Mouse (Mus musculus) cerebellum, adult 8-10 months (tissue): Measurements from ENCODE around the gene Uvssa.

Source experiments
- DNase-seq: peaks from one replicate; pipeline ENCODE4 v3.0.0; 2022

Gene Uvssa

DNA sequence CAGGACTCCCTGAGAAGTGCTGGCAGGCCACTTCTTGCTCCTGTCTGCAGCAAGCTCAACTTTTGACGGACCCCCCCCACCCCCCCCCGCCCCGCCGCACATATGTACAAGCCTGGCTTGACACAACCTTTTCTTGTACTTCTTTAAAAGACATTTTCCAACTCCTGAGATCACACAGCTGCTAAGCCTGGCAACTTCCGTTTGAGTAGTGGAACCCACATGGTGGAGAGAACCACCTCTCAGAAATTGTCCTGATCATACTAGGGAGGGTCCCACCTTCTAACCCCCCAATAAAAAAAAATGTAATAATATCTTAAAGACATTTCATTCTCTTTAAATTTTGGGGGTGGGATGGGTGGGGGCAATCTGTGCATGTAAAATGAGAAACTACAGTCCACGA, 1.2 kb upstream of the Uvssa start:
- no peak for DNase-seq

DNA sequence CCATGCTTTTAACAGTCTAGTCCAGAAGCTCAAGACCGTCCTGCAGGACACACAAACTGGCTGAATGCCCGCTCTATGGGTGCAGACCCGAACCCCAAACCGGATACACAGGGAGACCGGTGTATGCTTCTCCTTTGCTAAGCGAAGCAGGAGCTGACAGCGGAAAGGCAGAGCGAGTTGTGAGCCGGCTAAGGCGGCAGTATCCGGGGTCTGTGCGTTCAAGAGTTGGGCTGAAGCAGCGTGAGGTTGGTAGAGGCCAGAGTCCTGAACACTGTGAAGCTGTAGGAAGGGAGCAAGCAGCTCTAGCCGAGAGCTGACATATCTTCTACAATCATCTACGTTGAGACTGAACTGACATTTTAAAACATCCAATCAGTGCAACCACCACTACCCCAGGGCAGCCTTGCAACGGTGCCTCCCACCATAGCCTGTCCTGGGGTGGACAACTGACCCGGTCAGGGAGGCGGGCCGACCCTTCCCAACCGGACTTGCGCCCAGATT, 498 bp upstream of the Uvssa start:
- DNase-seq, result no peak

DNA sequence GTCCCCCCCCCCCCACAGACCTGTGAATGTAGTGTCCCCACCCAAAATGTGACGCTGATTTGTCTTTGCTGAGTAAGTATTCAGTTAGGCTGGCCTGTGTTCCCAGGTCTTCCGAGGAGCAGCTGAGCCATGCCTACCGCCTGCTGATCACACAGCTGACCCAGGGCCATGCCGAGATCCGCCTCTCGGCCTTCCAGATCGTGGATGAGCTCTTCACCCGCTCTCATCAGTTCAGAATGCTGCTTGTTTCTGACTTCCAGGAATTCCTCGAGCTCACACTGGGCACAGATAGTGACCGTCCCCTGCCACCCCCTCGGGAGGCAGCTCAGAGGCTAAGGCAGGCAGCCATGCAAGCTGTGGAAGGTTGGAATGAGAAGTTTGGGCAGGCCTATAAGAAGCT, 9.2 kb downstream of the Uvssa start:
- peak; percentile 20 for DNase-seq

DNA sequence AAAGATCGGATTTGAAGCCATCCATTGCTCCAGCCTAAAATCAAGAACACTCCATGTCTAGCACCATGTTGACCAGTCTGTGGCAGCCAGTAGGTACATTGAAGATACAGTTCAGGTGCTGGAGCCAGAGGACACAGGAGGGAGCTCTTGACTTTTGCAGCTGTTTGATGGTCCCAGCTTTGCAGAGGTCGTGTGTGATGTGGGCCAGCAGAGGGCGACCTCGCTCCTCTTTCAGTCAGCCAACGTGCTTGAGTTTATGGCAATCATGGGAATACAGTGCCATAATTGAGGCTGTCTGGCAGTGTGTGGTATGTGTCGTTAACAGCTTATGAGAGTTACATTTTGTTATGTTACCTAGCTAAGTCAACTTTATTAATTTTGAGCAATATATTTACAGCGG, 15.5 kb downstream of the Uvssa start:
- peak; percentile 59 for DNase-seq

DNA sequence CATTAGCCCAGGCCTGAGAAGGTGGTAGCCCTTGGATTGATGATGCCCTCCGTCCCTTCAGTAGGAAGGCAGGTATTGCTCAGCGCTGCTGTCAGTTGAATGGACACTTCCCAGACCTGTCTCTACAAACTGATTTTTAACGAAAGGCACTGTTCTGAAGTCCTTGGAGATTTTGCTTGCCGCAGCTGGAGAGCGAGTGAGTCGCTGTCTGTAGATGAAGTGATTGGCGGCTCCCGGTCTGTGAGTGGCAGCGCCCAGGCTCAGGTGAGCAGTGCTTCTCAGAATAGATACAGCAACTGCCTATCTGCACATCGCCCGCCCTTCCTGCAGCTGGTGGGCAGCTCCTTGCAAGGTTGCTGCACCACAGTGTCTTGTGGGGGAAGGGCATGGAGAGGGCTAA, 17.3 kb downstream of the Uvssa start:
- DNase-seq, result no peak

DNA sequence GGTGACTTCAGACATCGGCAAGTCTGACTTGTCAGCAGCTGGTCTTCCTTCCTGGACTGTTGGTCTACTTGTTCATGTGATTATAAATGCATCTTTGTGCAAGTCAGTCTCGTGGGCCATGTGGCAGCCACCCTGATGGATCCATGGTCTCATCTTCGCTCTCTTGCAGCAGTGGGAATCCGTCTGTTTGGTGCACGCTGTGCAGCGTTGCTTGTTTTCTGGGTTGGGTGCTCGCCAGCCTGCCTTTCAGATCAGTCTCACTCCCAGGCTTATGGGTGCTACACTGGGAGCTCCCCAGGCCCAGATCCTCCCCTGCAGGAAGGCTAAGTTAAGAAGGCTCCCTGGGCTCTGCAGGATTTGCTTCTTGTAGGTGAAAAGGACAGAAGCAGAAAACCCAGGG, 18.5 kb downstream of the Uvssa start:
- DNase-seq, result no peak

DNA sequence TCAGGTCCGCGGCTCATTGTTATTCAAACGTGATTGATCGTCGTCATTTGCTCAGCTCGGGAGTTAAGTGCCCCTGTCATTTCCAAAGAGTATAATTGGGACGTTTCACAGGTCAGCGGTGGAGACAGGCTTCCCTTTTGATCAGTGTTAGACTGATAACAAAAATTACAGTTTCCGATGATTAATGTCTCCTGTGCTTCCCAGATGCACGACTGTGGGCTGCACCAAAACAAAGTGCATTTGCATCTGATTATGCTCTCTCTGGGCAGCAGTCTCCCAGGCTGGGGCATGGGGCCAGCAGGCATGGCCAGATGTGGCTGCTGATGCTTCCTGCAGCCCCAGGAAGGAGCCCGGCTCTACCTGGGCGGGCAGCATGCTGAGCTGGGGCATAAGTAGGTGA, 22.5 kb downstream of the Uvssa start:
- DNase-seq, result no peak

DNA sequence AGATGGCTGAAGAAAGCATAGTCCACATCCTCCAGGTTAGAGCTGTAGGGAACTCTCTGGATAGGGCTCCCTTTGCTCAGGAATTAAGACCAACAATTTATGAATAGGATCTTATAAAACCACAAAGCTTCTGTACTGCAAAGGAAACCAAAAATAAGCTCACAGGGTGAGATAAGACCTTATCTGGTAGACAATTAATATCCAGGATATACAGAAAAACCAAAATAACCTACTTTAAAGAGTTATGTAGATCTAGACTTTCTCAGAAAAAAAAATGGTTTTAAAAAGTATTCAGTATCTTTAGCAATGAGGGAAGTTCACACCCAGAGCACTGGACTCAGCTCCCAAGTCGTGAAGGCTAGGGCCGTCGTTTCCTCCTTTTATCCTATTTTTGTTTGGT, 42.0 kb downstream of the Uvssa start:
- DNase-seq, result no peak

DNA sequence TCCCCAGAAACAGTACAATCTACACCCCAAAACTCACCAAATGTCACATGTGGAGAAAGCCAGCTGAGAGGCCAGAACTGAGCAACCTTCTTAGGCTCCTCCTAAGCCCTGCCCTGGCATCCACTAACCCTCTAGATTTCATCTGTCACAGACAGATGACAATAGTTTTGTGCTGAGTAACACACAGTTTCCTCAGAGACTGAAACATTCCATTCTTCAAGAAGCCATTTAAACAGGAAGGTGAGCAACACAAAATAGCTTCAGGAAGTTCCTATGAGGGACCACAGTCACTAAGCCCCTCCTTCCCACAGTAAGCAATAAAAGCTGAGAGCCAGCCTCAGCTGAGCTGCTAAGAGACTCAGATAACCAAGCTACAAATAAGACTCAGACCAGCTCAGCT, 49.1 kb downstream of the Uvssa start:
- DNase-seq, result no peak

DNA sequence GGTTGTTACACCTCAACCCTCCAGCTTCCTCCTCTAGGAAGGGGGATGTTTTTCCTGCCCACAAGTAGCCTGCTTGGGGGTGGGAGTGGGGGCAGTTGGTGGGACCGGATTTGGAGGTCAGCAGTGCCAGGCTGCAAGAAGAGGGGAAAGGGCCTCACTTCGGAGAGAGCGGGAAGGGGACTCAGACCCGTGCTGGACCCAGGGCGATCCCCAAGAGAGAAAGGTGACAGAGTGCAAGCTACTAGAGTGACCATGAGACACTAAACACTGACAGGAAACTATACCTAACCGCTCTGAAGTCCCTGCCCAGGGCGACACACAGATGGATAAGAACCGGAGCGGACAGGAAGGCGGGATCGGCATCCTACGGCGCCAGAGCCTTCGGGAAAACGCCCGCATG, 51.8 kb downstream of the Uvssa start:
- DNase-seq, result no peak

DNA sequence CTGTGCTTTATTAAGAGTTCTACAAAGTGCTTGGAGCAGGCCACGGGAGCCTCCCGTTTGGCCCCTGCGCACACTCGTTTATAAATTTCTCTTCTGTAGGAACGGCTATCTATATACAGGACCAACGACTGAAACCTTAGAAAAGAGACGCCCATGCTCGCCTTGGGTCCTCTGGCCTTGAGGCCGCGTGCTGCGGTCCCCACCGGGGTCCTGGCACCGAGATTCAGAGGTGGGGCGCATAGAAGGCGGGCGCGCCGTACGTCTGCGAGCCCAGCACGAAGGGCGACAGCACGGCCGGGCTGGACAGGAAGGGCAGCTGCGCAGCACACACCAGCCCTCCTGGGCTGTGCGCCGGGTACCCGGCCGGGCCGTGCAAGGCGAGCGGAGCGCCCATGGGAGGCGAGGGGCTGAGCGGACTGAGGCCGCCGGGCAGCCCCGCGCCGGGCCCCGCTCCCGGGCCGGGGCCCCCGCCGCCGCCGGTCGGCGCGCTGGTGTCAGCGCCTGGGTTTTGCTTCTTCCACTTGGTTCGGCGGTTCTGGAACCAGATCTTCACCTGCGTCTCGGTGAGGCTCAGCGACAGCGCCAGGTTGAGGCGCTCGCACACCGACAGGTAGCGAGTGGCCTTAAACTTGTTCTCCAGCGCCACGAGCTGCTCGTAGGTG, 52.3 kb downstream of the Uvssa start:
- DNase-seq, result peak; percentile 18

DNA sequence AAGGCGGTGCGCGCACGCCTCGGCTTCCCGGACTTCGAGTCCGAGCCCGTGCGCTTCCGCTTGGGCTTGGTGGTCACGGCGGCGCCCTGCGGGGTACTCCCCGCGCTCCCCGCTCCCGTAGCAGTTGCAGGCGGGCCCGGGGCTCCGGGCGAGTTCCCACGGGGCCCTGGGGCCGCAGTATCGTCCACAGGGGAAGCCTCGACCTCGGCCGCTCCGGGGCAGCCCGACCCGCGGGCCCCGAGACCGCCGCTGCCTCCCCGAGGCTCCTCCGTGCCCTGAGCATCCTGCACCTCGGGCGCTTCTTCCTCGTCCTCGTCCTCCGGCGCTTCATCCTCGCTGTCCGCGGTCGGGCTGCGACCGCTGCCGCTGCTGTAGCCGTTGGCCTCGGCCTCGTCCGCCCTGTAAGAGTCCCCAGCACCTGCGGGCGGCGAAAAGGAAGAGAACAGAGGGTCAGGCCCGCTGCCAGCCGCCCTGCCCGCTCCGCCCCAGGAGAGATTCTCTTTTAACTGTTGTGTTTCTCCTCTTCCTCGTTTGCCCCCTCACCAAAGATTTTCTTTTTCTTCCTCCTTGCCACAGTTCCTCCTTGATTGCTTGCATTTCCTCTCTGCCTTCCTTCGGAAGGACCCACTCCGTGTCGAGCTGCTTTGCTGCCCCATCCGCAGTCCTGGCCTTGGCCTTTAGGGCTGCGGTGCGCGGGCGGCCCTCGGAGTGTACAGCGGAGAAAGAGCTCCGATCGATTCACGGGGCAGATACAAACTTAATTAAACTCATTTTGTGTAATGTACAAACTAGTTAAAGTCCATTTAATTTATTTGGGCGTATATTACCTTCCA, 53.0 kb downstream of the Uvssa start:
- DNase-seq, result peak; percentile 21

DNA sequence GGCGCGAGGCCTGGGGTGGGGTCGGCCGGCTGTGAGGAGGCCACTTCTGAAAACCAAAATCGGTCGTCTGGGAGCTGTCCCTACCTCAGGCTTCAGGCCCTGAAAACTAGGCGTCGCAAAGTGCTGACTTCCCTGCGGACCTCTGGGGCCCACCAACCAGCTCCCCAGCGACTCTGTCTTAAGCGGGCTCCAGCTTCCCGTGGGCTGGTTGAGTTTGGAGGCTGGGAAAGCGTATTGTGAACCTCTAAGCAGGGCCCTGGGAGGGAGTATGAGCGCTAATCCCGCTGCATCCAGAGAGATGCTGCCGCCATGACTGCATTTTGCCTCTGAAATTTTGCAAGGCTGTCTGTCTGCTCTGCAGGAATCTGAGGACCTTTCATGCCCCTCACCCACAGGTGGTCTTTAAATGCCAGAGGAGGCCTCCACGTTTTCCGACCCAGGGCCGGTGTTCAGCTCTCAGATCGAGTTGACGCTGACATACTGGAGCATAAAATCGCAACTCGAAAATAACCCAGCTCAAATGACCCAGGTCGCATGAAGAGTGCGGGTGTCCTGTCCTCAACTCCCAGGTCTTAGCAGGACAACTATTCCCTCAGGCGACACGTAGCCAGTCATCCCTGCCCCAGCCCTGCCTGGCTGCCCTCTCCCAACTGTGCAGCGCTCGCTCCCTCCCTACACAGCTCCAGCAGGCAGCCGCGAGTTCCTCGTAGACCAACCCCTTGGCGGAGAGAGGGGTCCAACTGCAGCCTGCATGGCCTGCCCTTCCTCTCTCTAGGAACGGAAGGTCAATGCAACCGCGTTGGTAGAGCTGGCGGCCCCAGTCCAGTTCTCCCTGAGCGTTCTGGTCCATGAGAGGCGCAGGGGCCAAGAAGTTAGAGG, 53.9 kb downstream of the Uvssa start:
- peak; percentile 17 for DNase-seq

DNA sequence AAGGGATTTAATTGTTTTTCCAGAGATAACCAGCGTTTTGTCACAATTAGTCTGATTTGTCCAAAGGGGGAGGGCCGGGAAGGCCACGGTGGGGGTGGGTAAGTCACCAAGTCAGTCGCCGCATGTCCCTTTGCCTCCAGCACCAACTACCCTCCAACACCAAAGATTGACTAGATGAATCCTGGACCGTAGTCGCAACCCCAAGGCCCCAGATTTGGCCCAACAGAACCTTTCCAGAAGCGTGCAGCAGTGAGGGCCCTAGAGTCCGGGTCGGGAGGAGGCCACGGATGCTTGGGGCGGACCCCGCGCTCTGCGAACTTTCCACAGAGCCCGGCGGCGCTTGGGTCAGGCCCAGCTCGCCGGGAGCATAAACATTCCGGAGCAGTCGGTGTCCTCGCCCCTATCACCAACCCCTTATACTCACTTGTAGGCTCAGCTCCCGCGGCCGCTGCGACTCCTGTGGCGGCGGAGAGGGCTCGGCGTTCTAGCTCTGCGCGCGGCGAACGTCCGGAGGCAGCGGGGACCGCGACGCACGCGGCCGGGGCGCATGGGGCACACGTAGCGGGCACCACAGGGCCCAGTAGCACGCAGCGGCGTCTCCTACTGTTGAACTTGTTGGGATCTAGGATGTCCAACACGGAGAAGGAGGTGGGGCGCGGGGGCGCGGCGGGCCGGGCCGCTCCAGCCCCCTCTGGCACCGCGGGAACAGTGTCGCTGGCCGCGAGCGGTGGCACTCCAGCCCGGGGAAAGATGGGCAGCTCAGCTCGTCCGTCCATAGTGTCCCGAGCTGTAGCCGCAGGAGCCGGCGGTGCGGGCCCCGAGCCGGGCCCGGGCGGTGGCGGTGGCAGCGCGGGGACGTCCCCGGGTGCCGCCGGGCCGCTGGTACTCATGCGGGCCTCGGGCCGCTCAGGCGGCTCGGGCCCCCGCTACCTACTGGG, 55.1 kb downstream of the Uvssa start, which contains the start of gene Nkx1-1:
Nkx1-1 (minus strand) TSS at position 776 of the 938 bp plus-strand sequence.
- DNase-seq, result peak; percentile 16

DNA sequence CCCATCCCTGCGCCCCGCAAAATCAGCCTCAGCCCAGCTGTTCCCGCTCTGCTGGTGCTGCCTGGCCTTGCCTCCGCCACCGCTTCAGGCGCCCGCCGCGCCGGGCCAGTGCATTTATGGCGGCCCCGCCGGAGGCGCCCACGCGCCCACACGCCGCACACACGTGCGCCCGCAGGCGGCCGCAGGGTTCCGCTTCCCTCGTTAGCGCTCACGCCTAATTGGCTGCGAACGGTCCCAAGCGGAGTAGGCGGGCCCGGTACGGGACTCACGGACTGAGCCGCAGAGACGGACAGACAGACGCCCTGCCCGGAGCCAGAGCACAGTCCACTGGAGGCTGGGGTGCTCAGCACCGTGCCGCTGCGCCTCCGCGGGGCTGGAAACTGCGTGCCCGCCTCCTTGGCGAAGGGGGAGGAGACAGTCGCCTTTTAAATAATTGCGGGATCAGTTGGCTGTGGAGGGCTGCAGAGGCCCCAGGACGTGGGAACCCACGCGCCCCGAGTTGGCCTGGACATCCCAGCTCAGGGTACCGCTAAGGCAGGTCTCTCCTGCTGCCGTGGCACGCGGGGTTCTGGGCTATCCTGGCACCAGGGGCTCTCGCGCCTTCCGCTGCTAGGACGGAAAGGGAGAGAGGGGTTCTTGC, 55.9 kb downstream of the Uvssa start:
- DNase-seq, result peak; percentile 8

DNA sequence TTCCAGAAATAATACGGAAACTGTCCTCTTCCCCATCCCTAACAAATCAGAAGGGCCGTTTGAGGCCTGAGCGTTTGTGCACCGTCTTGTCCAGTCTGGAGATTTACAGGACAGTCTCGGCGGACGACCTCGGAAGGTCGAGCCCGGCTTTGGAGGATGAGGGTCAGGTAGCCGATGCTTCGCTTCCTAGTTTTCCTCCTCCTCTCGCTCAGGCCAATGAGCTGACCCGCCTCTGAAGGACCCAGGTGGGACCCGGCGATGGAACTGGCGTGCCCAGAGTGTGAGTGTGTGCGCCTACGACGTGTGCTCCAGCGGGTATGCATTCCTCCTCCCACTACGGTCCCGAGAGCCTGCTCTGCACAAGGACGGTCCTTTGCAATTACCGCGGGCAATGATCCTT, 56.8 kb downstream of the Uvssa start:
- DNase-seq, result no peak

DNA sequence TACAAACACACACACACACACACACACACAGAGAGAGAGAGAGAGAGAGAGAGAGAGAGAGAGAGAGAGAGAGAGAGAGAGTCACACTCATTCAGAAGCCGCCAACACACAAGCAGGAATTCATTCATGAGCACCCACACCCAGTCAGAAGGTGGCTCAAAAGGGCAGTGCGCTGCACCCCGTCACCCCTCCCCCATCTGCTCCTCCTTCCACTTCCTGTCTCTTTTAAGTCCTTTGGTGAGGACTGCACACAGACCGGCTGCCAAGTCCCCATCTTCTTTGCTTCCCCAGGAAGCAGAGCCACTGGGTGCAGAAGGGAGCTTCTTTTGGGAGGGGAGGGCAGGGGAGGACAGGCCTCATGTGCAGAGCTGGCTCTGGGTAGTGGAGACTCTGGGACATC, 57.6 kb downstream of the Uvssa start:
- no peak for DNase-seq

DNA sequence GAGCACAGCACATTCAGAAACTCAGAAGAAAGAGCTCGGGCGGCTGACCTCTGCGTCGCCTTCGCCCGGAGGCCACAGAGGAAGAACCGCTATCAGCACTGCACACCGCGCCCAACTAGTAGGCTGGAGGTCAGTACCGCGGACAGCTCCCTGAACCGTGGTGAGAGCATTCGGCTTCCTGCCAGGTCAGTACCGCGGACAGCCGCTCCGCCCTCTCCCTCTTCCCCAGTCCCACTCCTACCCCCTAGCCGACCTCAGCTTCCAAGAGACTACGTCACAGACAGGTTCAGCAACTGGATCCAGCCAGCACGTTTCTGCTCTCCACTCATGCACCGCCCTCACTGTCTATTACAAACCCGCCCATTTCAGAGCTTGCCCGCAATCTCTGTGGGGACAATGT, 59.9 kb downstream of the Uvssa start:
- DNase-seq, result peak; percentile 23

DNA sequence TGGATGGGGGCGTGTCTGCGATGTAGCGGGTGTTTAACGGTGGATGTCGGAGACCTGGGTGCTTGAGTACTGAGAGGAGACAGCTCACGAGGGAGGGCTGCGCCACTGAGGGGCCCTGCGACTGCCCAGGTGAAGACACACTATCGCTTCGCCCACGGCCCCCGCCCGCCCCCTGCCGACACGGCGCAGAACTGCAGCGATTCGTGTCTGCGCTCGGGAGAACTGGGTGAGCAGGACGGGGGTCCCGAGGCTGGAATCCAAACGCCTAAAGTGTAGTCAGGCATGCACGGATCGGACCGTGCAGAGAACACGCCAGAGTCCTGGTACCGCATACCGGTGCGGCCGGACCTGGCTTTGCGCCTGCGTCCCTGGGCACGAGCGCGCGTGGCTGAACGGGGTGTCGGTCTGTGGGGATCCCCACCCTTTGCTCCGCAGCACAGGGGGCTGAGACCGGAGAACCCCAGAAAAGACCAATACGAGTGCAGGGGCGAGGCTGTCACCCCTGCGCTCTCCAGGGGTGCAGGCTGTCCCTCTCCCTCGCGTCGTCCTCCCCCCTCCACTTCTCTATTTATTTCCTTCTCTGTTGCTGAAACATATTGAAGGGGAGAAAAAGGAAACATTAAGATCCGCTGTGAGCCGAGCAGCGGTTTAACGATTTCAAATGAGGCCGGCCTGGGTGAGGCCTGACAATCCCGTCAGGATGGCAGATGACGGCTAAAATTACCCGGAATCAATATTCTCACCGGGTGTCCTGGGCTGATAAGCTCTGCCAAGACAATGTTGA, 64.8 kb downstream of the Uvssa start:
- peak; percentile 55 for DNase-seq

DNA sequence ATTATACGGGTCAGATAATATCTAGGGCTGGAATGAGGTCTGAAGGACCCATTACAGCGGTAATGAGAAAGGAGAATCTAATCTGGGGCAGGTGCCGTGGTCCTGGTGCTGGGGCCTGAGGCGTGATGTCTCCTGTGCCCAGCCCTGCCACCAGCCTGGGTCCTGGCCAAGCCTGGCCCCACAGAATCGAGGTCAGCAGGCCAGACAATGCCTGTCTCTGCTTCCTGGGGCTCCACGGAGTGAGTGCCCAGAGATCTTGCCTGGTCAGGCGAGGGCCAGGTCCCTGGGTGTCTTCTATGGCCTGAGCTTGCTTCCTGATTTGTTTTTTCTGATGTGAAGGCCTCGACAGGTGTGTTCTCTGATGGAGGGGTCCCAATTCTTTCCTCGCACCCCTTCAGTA, 65.4 kb downstream of the Uvssa start:
- DNase-seq, result no peak

DNA sequence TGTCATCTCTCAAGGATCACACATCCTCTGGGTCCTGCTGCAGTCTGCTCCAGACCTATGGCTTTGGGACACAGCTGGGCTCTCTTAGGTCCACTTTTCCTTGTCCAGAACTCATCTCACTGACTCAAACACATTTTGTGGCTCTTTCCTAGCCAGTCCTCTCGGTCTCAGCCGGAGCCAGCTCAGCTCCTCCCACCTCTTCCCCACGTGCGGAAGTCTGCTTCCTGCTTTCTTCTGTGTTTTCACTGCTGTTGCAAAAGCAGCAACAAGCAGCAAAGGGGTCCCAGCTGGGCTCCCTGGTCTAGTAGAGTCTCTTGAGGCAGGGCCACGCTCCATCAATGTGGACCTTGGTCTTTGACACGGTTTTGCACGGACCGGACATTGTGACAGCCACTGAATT, 77.4 kb downstream of the Uvssa start:
- DNase-seq, result no peak
